Mouse (Mus musculus) CD4-positive naive resting alpha-beta T cell, adult 76 days (primary cell): ENCODE measurements around the gene Rusc2. TPM values are rescaled to one million over a fixed set of nuclear protein-coding genes. Genes with fewer than 3 reads are reported as not detected.

Experiments used
- total RNA-seq: library from RNA; stranded (reverse); gene quantifications from one replicate; pipeline ENCODE4 v1.2.4, GENCODE M21; 2023

Gene Rusc2
- total RNA-seq = 0.59 TPM

DNA sequence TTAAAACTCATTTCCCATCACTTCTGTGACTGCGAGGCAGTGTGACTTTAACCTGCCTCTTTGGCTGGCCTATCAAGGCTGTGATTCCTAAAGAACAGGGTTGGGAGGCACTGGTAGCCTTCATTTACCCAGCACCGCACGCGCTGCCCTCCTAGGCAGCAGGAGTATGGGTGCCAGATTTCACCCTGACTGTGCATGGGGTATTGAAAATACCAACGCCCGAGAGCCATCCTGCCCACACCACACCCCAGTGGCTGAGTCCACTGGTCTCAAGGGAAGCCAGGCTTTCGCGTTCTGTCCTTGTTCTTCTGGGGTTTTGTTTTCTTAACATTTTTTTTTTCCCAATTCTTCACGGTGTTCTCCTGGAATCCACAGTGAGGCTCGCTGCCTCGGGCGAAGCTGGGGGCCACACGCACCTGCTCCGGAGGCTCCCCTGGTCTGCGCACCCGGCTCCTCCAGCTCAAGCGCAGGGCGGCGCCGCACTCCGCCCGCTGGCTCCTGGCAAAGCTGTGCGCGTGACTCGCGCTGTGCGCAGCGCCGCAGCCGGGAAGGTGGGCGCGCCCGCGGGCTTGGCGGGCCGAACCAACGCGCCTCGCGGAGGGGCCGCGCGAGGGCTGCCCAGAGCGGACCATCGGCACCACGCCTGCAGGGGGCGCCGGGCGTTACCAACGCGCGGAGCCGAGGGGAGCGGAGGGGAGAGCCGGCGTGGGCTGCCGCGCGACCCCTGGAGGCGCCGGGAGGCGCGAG lies at the start of gene Rusc2:
Gene Rusc2 (plus strand): TSS at position 572 of the 747 bp plus-strand sequence.

DNA sequence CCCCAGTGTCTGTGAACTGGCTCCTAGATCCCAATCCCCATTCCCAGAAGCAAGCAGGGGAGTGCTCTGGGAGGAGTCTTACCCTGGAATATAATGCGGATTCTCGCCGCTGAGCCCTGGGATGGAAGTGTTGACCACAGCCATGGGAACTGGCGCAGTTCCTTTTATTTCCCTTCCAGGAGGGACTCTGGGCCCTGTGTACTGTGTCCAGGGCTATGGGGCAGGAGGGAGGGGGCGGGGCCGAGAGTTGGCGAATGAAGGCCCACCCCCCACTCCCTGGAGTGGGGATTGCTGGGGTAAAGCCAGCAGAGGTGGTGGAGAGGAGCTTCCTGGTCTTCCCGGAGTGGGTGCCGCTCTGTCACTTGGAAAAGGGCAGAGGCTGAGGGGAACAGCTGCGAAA lies 47.2 kb downstream of the Rusc2 start, which contains the start of gene Fam166b:
Gene Fam166b (minus strand): TSS at position 189 of the 400 bp plus-strand sequence.

DNA sequence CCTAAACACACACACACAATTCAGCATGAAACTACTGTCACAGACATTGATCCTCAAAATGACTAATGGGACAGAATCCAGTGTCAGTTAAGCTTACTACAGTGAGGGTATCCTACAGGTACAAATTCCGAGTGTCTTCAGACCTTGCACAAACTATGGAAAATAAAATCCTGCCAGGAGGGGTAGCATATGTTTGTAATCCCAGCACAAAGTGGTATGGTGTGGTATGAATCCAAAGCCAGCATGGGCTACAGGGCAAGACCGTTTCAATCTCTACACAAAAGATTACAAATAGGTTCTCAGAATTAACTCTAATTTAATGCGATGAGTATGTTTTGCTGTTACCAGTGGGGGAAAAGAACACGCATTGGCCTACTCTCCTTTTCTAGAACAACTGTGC lies 59.9 kb downstream of the Rusc2 start, which contains the start of gene Tesk1:
Gene Tesk1 (plus strand): TSS at position 301 of the 400 bp plus-strand sequence.

GRCm38 (mm10) chr4:43454041-43454836 lies 72.5 kb downstream of the Rusc2 start, which contains the start of gene Cd72:
Gene Cd72, minus strand, starts transcription at chr4:43454628.

Other genes with a start within 250 kb of the Rusc2 start
- not detected for gene Atp8b5, start 114.8 kb upstream of the Rusc2 start, total RNA-seq
- not detected for gene Fam166b, start 47.2 kb downstream of the Rusc2 start, total RNA-seq
- 35.3 TPM for gene Tesk1, start 60.0 kb downstream of the Rusc2 start, total RNA-seq
- 48.5 TPM for gene Cd72, start 72.6 kb downstream of the Rusc2 start, total RNA-seq
- gene Sit1, start 101.8 kb downstream of the Rusc2 start, total RNA-seq = 60.7 TPM
- 21.2 TPM for gene Ccdc107, start 110.9 kb downstream of the Rusc2 start, total RNA-seq
- gene Arhgef39, start 117.7 kb downstream of the Rusc2 start, total RNA-seq = 3.0 TPM
- gene Car9, start 125.0 kb downstream of the Rusc2 start, total RNA-seq = not detected
- not detected for gene Tpm2, start 141.8 kb downstream of the Rusc2 start, total RNA-seq
- 73.3 TPM for gene Creb3, start 180.4 kb downstream of the Rusc2 start, total RNA-seq
- gene Tln1, start 180.7 kb downstream of the Rusc2 start, total RNA-seq = 270 TPM
- gene Rgp1, start 196.7 kb downstream of the Rusc2 start, total RNA-seq = 34.1 TPM
- 26.5 TPM for gene Gba2, start 196.9 kb downstream of the Rusc2 start, total RNA-seq
- not detected for gene Msmp, start 202.5 kb downstream of the Rusc2 start, total RNA-seq
- gene Npr2, start 250.0 kb downstream of the Rusc2 start, total RNA-seq = not detected